ENCODE assay signal across 8 mouse cellular contexts in the genomic region with DNA sequence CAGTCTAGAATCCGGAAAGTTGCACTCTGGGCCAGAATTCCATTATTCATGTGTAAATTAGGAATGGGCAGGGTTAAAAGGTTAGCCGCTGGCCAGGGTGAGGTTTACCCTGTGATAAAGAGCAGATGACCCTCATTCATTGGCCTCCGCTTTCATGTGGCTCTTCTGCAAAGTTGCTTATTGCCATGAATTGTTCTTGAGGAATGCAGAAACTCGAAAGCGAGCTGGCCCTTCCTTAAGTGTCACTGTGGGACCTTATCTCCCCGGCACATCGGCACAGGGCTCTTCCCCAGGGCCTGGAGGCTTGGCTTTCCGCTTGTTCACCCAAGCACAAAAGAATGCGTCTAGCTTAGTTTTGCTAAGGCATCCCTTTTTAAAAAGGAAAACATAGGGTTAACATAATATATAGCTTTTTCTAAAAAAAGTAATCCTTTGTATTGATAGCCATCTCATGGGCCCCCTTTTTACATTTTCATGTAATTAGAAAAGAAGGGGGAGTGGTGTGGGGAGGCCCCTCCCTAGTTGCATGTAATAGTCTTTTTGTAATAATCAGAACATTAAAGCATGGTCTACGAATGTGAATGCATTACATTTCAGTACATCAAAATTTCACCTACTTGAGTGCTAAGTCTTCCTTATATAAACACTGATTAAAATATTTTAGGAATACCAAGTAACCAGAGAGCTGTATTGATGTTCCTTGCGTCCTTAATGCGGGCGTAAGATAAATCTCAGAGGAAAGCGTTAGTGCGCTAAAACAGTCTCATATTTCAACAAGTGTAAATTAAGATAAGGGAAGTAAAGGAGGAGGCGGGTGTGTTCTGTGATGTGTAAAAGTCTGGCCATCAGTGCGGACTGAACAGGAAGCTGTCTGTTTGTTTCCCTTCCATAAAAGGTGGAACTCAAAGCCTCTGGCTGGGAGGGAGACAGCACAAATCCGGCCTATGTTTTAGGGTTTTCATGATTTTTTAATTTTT. TPM values are rescaled to one million over a fixed set of nuclear protein-coding genes. Genes with fewer than 3 reads are reported as not detected.
DNase-seq lines count a peak whose midpoint lies in the region; ATAC-seq and TF ChIP-seq lines count a peak whose summit lies in the region.

No protein-coding gene starts in this region.

- 30% methylated on average over 18 of the region's 18 CpGs for WGBS in intestine, embryonic 16.5 days
- 28% methylated on average over 18 of the region's 18 CpGs for WGBS in intestine, embryonic 15.5 days
- WGBS in kidney, adult 2 months: 40% methylated on average over 18 of the region's 18 CpGs
- WGBS in thymus, adult 2 months: 53% methylated on average over 18 of the region's 18 CpGs

- ATAC-seq in intestine, embryonic 16.5 days: 0 out of 2 replicates have a peak, but pooled peaks have one; percentile 29
- ATAC-seq in intestine, embryonic 15.5 days: no peak
- no peak for ATAC-seq in activated CD4-positive, CD25-positive, alpha-beta regulatory T cell, adult 4 months

- no peaks in the 10 kb centered on the region for H3K36me3 ChIP-seq in intestine, embryonic 16.5 days (ENCODE audit: control insufficient read depth, insufficient read depth, low read length)
- no peaks in the 10 kb centered on the region for H3K36me3 ChIP-seq in intestine, embryonic 15.5 days
- H3K36me3 ChIP-seq in kidney, adult 2 months (ENCODE audit: control insufficient read depth, insufficient read depth, low read length): no peaks in the 10 kb centered on the region
- H3K36me3 ChIP-seq in thymus, adult 2 months (ENCODE audit: control insufficient read depth, insufficient read depth, low read length): no peaks in the 10 kb centered on the region

- H3K27ac ChIP-seq in intestine, embryonic 16.5 days (ENCODE audit: low read length): no peak overlapping the region
- no peak overlapping the region for H3K27ac ChIP-seq in intestine, embryonic 15.5 days
- H3K27ac ChIP-seq in kidney, adult 2 months (ENCODE audit: insufficient read depth, low read depth, low read length): peak overlapping the region; percentile 45; the same call in 1 of the 2 replicates
- no peak overlapping the region for H3K27ac ChIP-seq in thymus, adult 2 months (ENCODE audit: control insufficient read depth, insufficient read depth, low read length)

- no peak overlapping the region for H3K9ac ChIP-seq in intestine, embryonic 16.5 days (ENCODE audit: low read depth, low read length)
- no peak overlapping the region for H3K9ac ChIP-seq in intestine, embryonic 15.5 days

- peaks cover 8% of the 10 kb centered on the region for H3K4me1 ChIP-seq in intestine, embryonic 16.5 days (ENCODE audit: control insufficient read depth, insufficient read depth, low read length)
- peaks cover 6% of the 10 kb centered on the region; the same call in 1 of the 2 replicates for H3K4me1 ChIP-seq in intestine, embryonic 15.5 days (replicated peaks)
- no peaks in the 10 kb centered on the region for H3K4me1 ChIP-seq in kidney, adult 2 months (ENCODE audit: control insufficient read depth, insufficient read depth, low read length)
- no peaks in the 10 kb centered on the region for H3K4me1 ChIP-seq in thymus, adult 2 months (replicated peaks; ENCODE audit: control insufficient read depth, insufficient read depth, low read length)

- peak; percentile 8 to 23 for DNase-seq in adrenal gland, postnatal 36 days
- DNase-seq in kidney, adult 2 months: peak; percentile 65
- DNase-seq in neural tube, embryonic 10.5 days (ENCODE audit: extremely low spot score, low spot score): peak; percentile 63
- no peak for DNase-seq in cerebellum, adult 9-10 months
- no peak for DNase-seq in thymus, adult 2 months

- H3K4me2 ChIP-seq in intestine, embryonic 16.5 days (ENCODE audit: low read depth, low read length): no peak overlapping the region
- no peak overlapping the region; the same call in 1 of the 2 replicates for H3K4me2 ChIP-seq in intestine, embryonic 15.5 days (replicated peaks)

- no peak for TF ChIP-seq POLR2A in kidney, adult 2 months (IDR thresholded peaks at IDR 0.05; ENCODE audit: low read depth, low read length)
- no peak for TF ChIP-seq POLR2A in thymus, adult 2 months (IDR thresholded peaks at IDR 0.05; ENCODE audit: control insufficient read depth, extremely low read depth, insufficient read depth, low read length, poor library complexity)

- no peak overlapping the region for H3K4me3 ChIP-seq in intestine, embryonic 16.5 days (ENCODE audit: low read length)
- no peak overlapping the region for H3K4me3 ChIP-seq in intestine, embryonic 15.5 days (replicated peaks)
- H3K4me3 ChIP-seq in kidney, adult 2 months (ENCODE audit: insufficient read depth, low read depth, low read length): no peak overlapping the region
- H3K4me3 ChIP-seq in thymus, adult 2 months (ENCODE audit: control insufficient read depth, insufficient read depth, low read length): no peak overlapping the region

- H3K27me3 ChIP-seq in intestine, embryonic 16.5 days (replicated peaks; ENCODE audit: control insufficient read depth, insufficient read depth, low read length): no peaks in the 10 kb centered on the region
- H3K27me3 ChIP-seq in intestine, embryonic 15.5 days (replicated peaks): no peaks in the 10 kb centered on the region
- H3K27me3 ChIP-seq in kidney, adult 2 months (replicated peaks; ENCODE audit: control insufficient read depth, insufficient read depth, low read length): peaks cover 3% of the 10 kb centered on the region; the same call in 1 of the 2 replicates
- no peaks in the 10 kb centered on the region for H3K27me3 ChIP-seq in thymus, adult 2 months (ENCODE audit: control insufficient read depth, insufficient read depth, low read length)

- no peaks in the 10 kb centered on the region for H3K9me3 ChIP-seq in intestine, embryonic 16.5 days (ENCODE audit: control insufficient read depth, low read length)
- no peaks in the 10 kb centered on the region for H3K9me3 ChIP-seq in intestine, embryonic 15.5 days

- no peak for TF ChIP-seq CTCF in kidney, adult 2 months (conservative IDR thresholded peaks at IDR 0.05; ENCODE audit: insufficient read depth, insufficient read length, low read depth, low read length)
- no peak for TF ChIP-seq CTCF in thymus, adult 2 months (IDR thresholded peaks at IDR 0.05; ENCODE audit: borderline replicate concordance, control insufficient read depth, extremely low read depth, insufficient read depth, low read length, poor library complexity)

RNA-seq across cellular contexts. Expression of a gene that starts 6.2 kb away (rescaled TPM):
- polyA plus RNA-seq in intestine, embryonic 16.5 days (2015; fragmentation: Nextera tagmentation; extraction: Ambion mirVana): 0.32 and 0.33 TPM in 2 replicates
- 0.40 and 0.52 TPM in 2 replicates for polyA plus RNA-seq in intestine, embryonic 15.5 days (2015; fragmentation: Nextera tagmentation; extraction: Ambion mirVana)
- under 1 TPM; 0.17 to 0.33 TPM for total RNA-seq in adrenal gland, postnatal 36 days (2021)
- polyA plus RNA-seq in kidney, adult 2 months (2012; rRNA removed): 0.06 and 0.15 TPM in 2 replicates
- not detected for polyA plus RNA-seq in activated CD4-positive, CD25-positive, alpha-beta regulatory T cell, adult 4 months (2017; shearing (Covaris generic))
- polyA plus RNA-seq in thymus, adult 2 months (2012; rRNA removed): 0.06 and 0.07 TPM in 2 replicates

Comparison
In these comparisons a context has a peak if more than half of its experiments do, and no peak if none do; other contexts are left out.
1. DNase-seq: peak in adrenal gland, postnatal 36 days (2 of 2), kidney, adult 2 months (single experiment) and neural tube, embryonic 10.5 days (single experiment); none in cerebellum, adult 9-10 months (single experiment) and thymus, adult 2 months (single experiment).